Mouse (Mus musculus): ENCODE results near the gene Slco2b1.
A peak's percentile ranks its signal among the peaks of the same experiment; 100 is the strongest.

The Slco2b1 gene

GRCm38 (mm10) chr7:99693387-99693786, 17.8 kb downstream of the Slco2b1 start:
- DNase-seq (ENCODE audit: low spot score in 2 of 2), result no peak

GRCm38 (mm10) chr7:99692396-99692795, 18.7 kb downstream of the Slco2b1 start:
- DNase-seq (ENCODE audit: low spot score in 2 of 2), result no peak

GRCm38 (mm10) chr7:99690819-99691218, 20.3 kb downstream of the Slco2b1 start:
- DNase-seq (ENCODE audit: low spot score in 2 of 2), result no peak

GRCm38 (mm10) chr7:99684086-99684485, 27.1 kb downstream of the Slco2b1 start:
- DNase-seq (ENCODE audit: low spot score in 2 of 2), result no peak

GRCm38 (mm10) chr7:99680771-99681170, 30.4 kb downstream of the Slco2b1 start:
- no peak for DNase-seq (ENCODE audit: low spot score in 2 of 2)

- no peak for DNase-seq (ENCODE audit: low spot score in 2 of 2)
Measured at GRCm38 (mm10) chr7:99674890-99675289, 36.2 kb downstream of the Slco2b1 start.

- no peak for DNase-seq (ENCODE audit: low spot score in 2 of 2)
Measured at GRCm38 (mm10) chr7:99674209-99674608, 36.9 kb downstream of the Slco2b1 start.

GRCm38 (mm10) chr7:99673188-99673587, 38.0 kb downstream of the Slco2b1 start:
- no peak for DNase-seq (ENCODE audit: low spot score in 2 of 2)

GRCm38 (mm10) chr7:99671544-99672435, 39.4 kb downstream of the Slco2b1 start:
- DNase-seq (ENCODE audit: low spot score in 2 of 2), result no peak

- peak in 1 of 2 experiments; percentile 19 for DNase-seq (ENCODE audit: low spot score in 2 of 2)
Measured at GRCm38 (mm10) chr7:99670915-99671314, 40.2 kb downstream of the Slco2b1 start.

GRCm38 (mm10) chr7:99668802-99669201, 42.3 kb downstream of the Slco2b1 start:
- no peak for DNase-seq (ENCODE audit: low spot score in 2 of 2)

- no peak for DNase-seq (ENCODE audit: low spot score in 2 of 2)
Measured at GRCm38 (mm10) chr7:99667096-99667495, 44.0 kb downstream of the Slco2b1 start.

GRCm38 (mm10) chr7:99665731-99666452, 45.2 kb downstream of the Slco2b1 start:
- DNase-seq (ENCODE audit: low spot score in 2 of 2), result no peak

GRCm38 (mm10) chr7:99664571-99665485, 46.3 kb downstream of the Slco2b1 start:
- DNase-seq (ENCODE audit: low spot score in 2 of 2), result no peak

- DNase-seq (ENCODE audit: low spot score in 2 of 2), result no peak
Measured at GRCm38 (mm10) chr7:99663507-99664220, 47.5 kb downstream of the Slco2b1 start.

- DNase-seq (ENCODE audit: low spot score in 2 of 2), result no peak
Measured at GRCm38 (mm10) chr7:99662311-99662710, 48.8 kb downstream of the Slco2b1 start.

- no peak for DNase-seq (ENCODE audit: low spot score in 2 of 2)
Measured at GRCm38 (mm10) chr7:99661571-99662230, 49.4 kb downstream of the Slco2b1 start.

GRCm38 (mm10) chr7:99661071-99661470, 50.1 kb downstream of the Slco2b1 start:
- DNase-seq (ENCODE audit: low spot score in 2 of 2), result no peak

GRCm38 (mm10) chr7:99659379-99660029, 51.6 kb downstream of the Slco2b1 start:
- peak; percentile 64 to 89 for DNase-seq (ENCODE audit: low spot score in 2 of 2)

GRCm38 (mm10) chr7:99654244-99654643, 56.9 kb downstream of the Slco2b1 start:
- DNase-seq (ENCODE audit: low spot score in 2 of 2), result no peak

All from thymus, postnatal 10 days (tissue).